ENCODE assay signal across 19 mouse cellular contexts in the genomic region with DNA sequence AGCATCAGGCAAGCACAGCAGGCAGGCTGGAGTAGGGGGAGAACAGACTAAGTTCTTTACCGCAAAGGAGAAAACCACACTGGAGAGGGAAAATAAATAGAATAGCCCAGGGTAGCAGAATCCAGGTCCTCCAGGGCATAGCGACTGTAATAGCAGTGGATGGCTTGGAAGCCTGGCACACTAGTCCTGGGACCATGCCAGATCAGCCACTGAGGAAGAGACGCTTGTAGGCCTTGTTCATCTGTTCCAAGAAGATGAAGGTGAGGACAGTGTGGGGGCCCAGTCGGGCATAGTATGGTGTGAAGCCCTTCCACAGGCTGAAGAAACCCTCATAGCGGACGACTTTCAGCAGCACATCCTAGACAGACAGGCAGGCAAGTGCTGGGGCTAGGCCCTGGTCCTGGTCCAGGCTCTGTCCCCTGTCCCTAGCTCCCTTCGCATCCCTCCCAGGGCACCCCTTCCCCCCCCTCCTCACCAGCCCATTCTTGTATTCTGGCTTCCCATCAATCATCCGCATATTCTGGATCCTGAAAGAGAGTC. TPM values are rescaled to one million over a fixed set of nuclear protein-coding genes. Genes with fewer than 3 reads are reported as not detected.
A peak's percentile ranks its signal among the peaks of the same experiment; 100 is the strongest.
DNase-seq lines count a peak whose midpoint lies in the region; ATAC-seq and TF ChIP-seq lines count a peak whose summit lies in the region.
"Had no signal": no experiment of that assay in that cellular context is flagged by ENCODE, and none has a peak within 500 bp of the region (broad histone marks: within the 10 kb centered on the region; RNA-seq: fewer than 3 reads in every experiment).

No protein-coding gene starts in this region.

- no peak overlapping the region for H3K9ac ChIP-seq in forebrain, embryonic 13.5 days
- H3K9ac ChIP-seq in heart, embryonic 13.5 days, result peak overlapping the region; percentile 95
- H3K9ac ChIP-seq in liver, embryonic 12.5 days, result peak overlapping the region; percentile 87; the same call in 1 of the 2 replicates
- no peak overlapping the region for H3K9ac ChIP-seq in liver, postnatal 0 days (replicated peaks)

- H3K27ac ChIP-seq in forebrain, embryonic 10.5 days, result no peak overlapping the region
- H3K27ac ChIP-seq in forebrain, embryonic 13.5 days, result no peak overlapping the region
- no peak overlapping the region for H3K27ac ChIP-seq in heart, embryonic 13.5 days (replicated peaks)
- no peak overlapping the region for H3K27ac ChIP-seq in liver, embryonic 12.5 days
- no peak overlapping the region for H3K27ac ChIP-seq in liver, postnatal 0 days (ENCODE audit: low read depth)
- peak overlapping the region; percentile 31; the same call in 1 of the 2 replicates for H3K27ac ChIP-seq in limb, embryonic 10.5 days
- H3K27ac ChIP-seq: hindbrain, postnatal 0 days; macrophage had no signal

- DNase-seq in forebrain, embryonic 10.5 days (ENCODE audit: extremely low spot score, low spot score), result no peak
- no peak for DNase-seq in heart, adult 9 months (ENCODE audit: low spot score in 2 of 2)
- DNase-seq in liver, postnatal 0 days, result no peak
- DNase-seq in limb, embryonic 10.5 days (ENCODE audit: low spot score), result no peak
- no peak for DNase-seq in left cerebral cortex, postnatal 10 days (ENCODE audit: extremely low spot score in 1 of 2, low spot score in 2 of 2)
- DNase-seq: B cell, adult 2 months; gastrocnemius, postnatal 25 days; kidney, adult 8-10 months; left cerebral cortex, postnatal 4 days; lung, adult 18-20 months; retina, postnatal 1 day; thymus, adult 18-20 months had no signal

- 94% methylated on average over 8 of the region's 8 CpGs for WGBS in forebrain, embryonic 10.5 days
- WGBS in forebrain, embryonic 13.5 days, result 97% methylated on average over 8 of the region's 8 CpGs
- 92% methylated on average over 8 of the region's 8 CpGs for WGBS in heart, embryonic 13.5 days
- 88% methylated on average over 8 of the region's 8 CpGs for WGBS in liver, embryonic 12.5 days (ENCODE audit: insufficient replicate concordance)
- WGBS in liver, postnatal 0 days (ENCODE audit: insufficient replicate concordance), result 89% methylated on average over 8 of the region's 8 CpGs
- 96% methylated on average over 8 of the region's 8 CpGs for WGBS in limb, embryonic 10.5 days

- peaks cover 48% of the 10 kb centered on the region for H3K36me3 ChIP-seq in forebrain, embryonic 10.5 days (replicated peaks)
- peaks cover 44% of the 10 kb centered on the region for H3K36me3 ChIP-seq in forebrain, embryonic 13.5 days (ENCODE audit: poor library complexity, severe bottlenecking)
- H3K36me3 ChIP-seq in heart, embryonic 13.5 days, result peaks cover 47% of the 10 kb centered on the region
- H3K36me3 ChIP-seq in liver, embryonic 12.5 days, result peaks cover 41% of the 10 kb centered on the region
- peaks cover 24% of the 10 kb centered on the region for H3K36me3 ChIP-seq in liver, postnatal 0 days (replicated peaks; ENCODE audit: insufficient read depth, low read length)
- H3K36me3 ChIP-seq in limb, embryonic 10.5 days, result peaks cover 51% of the 10 kb centered on the region

- ATAC-seq in forebrain, embryonic 13.5 days, result no peak
- no peak for ATAC-seq in heart, embryonic 13.5 days (ENCODE audit: extremely low read depth, insufficient number of reproducible peaks, low FRiP score, low TSS enrichment)
- ATAC-seq in liver, embryonic 12.5 days, result no peak
- no peak for ATAC-seq in liver, postnatal 0 days
- ATAC-seq: hindbrain, postnatal 0 days had no signal

- H3K4me2 ChIP-seq in forebrain, embryonic 13.5 days, result no peak overlapping the region
- no peak overlapping the region; the same call in 1 of the 2 replicates for H3K4me2 ChIP-seq in heart, embryonic 13.5 days
- no peak overlapping the region; the same call in 1 of the 2 replicates for H3K4me2 ChIP-seq in liver, embryonic 12.5 days
- no peak overlapping the region for H3K4me2 ChIP-seq in liver, postnatal 0 days (ENCODE audit: low read depth, low read length)

- TF ChIP-seq CTCF in liver, postnatal 0 days (IDR thresholded peaks at IDR 0.05; ENCODE audit: low read depth), result no peak

- H3K4me3 ChIP-seq in forebrain, embryonic 10.5 days, result 0 out of 2 replicates have a peak overlapping the region, but pooled peaks have one; percentile 84
- H3K4me3 ChIP-seq in forebrain, embryonic 13.5 days, result no peak overlapping the region
- no peak overlapping the region for H3K4me3 ChIP-seq in heart, embryonic 13.5 days
- no peak overlapping the region for H3K4me3 ChIP-seq in liver, embryonic 12.5 days
- H3K4me3 ChIP-seq in liver, postnatal 0 days (ENCODE audit: low read depth, low read length), result no peak overlapping the region
- peak overlapping the region; percentile 80; the same call in 1 of the 2 replicates for H3K4me3 ChIP-seq in limb, embryonic 10.5 days

- intact Hi-C loops in left cerebral cortex, postnatal 10 days (cut with DNase I), result no loop called here

- no peak for TF ChIP-seq EP300 in liver, postnatal 0 days (IDR thresholded peaks at IDR 0.05; ENCODE audit: low read depth)

- peaks cover 39% of the 10 kb centered on the region for H3K4me1 ChIP-seq in forebrain, embryonic 10.5 days
- peaks cover 36% of the 10 kb centered on the region for H3K4me1 ChIP-seq in forebrain, embryonic 13.5 days
- peaks cover 38% of the 10 kb centered on the region for H3K4me1 ChIP-seq in heart, embryonic 13.5 days
- peaks cover 64% of the 10 kb centered on the region for H3K4me1 ChIP-seq in liver, embryonic 12.5 days
- peaks cover 34% of the 10 kb centered on the region for H3K4me1 ChIP-seq in liver, postnatal 0 days (ENCODE audit: insufficient read depth)
- H3K4me1 ChIP-seq in limb, embryonic 10.5 days, result peaks cover 36% of the 10 kb centered on the region

- H3K9me3 ChIP-seq in forebrain, embryonic 10.5 days, result no peaks in the 10 kb centered on the region
- no peaks in the 10 kb centered on the region for H3K9me3 ChIP-seq in forebrain, embryonic 13.5 days (replicated peaks)
- no peaks in the 10 kb centered on the region for H3K9me3 ChIP-seq in heart, embryonic 13.5 days
- H3K9me3 ChIP-seq in liver, embryonic 12.5 days (replicated peaks), result no peaks in the 10 kb centered on the region
- H3K9me3 ChIP-seq in liver, postnatal 0 days (ENCODE audit: low read length), result no peaks in the 10 kb centered on the region
- H3K9me3 ChIP-seq in limb, embryonic 10.5 days (replicated peaks), result no peaks in the 10 kb centered on the region

- no peaks in the 10 kb centered on the region for H3K27me3 ChIP-seq in forebrain, embryonic 10.5 days (ENCODE audit: poor library complexity, severe bottlenecking)
- no peaks in the 10 kb centered on the region for H3K27me3 ChIP-seq in forebrain, embryonic 13.5 days
- no peaks in the 10 kb centered on the region for H3K27me3 ChIP-seq in heart, embryonic 13.5 days (replicated peaks)
- H3K27me3 ChIP-seq in liver, embryonic 12.5 days (replicated peaks), result no peaks in the 10 kb centered on the region
- H3K27me3 ChIP-seq in liver, postnatal 0 days (ENCODE audit: insufficient read depth, low read length), result no peaks in the 10 kb centered on the region
- no peaks in the 10 kb centered on the region for H3K27me3 ChIP-seq in limb, embryonic 10.5 days (ENCODE audit: low read depth, poor library complexity, severe bottlenecking)

RNA-seq across cellular contexts. Expression of a gene that starts 2.4 kb away (rescaled TPM):
- 71.3 and 79.9 TPM in 2 replicates for polyA plus RNA-seq in forebrain, embryonic 10.5 days (2016; fragmentation: Nextera tagmentation; extraction: Ambion mirVana)
- 108 and 119 TPM in 2 replicates for polyA plus RNA-seq in forebrain, embryonic 13.5 days (2015; fragmentation: Nextera tagmentation; extraction: Ambion mirVana)
- 66.3 and 73.8 TPM in 2 replicates for polyA plus RNA-seq in heart, embryonic 13.5 days (2015; fragmentation: Nextera tagmentation; extraction: Ambion mirVana)
- polyA plus RNA-seq in liver, embryonic 12.5 days (2016; fragmentation: Nextera tagmentation; extraction: Ambion mirVana), result 73.6 and 86.1 TPM in 2 replicates
- polyA plus RNA-seq in liver, postnatal 0 days (2015; fragmentation: Nextera tagmentation; extraction: Ambion mirVana), result 54.8 and 55.3 TPM in 2 replicates
- polyA plus RNA-seq in limb, embryonic 10.5 days (2016; fragmentation: Nextera tagmentation; extraction: Ambion mirVana), result 85.0 and 104 TPM in 2 replicates
- 10 to 100 TPM; 62.2 to 62.7 TPM for total RNA-seq in left cerebral cortex, postnatal 10 days (2021)

RNA-seq across cellular contexts. Expression of a gene that starts 2.6 kb away (rescaled TPM):
- 138 TPM in 2 replicates for polyA plus RNA-seq in forebrain, embryonic 10.5 days (2016; fragmentation: Nextera tagmentation; extraction: Ambion mirVana)
- polyA plus RNA-seq in forebrain, embryonic 13.5 days (2015; fragmentation: Nextera tagmentation; extraction: Ambion mirVana), result 156 and 165 TPM in 2 replicates
- polyA plus RNA-seq in heart, embryonic 13.5 days (2015; fragmentation: Nextera tagmentation; extraction: Ambion mirVana), result 234 and 262 TPM in 2 replicates
- polyA plus RNA-seq in liver, embryonic 12.5 days (2016; fragmentation: Nextera tagmentation; extraction: Ambion mirVana), result 77.3 and 83.3 TPM in 2 replicates
- 140 and 143 TPM in 2 replicates for polyA plus RNA-seq in liver, postnatal 0 days (2015; fragmentation: Nextera tagmentation; extraction: Ambion mirVana)
- 136 and 160 TPM in 2 replicates for polyA plus RNA-seq in limb, embryonic 10.5 days (2016; fragmentation: Nextera tagmentation; extraction: Ambion mirVana)
- 100 to 1,000 TPM; 112 to 121 TPM for total RNA-seq in left cerebral cortex, postnatal 10 days (2021)

RNA-seq across cellular contexts. Expression of a gene that starts 5.7 kb away (rescaled TPM):
- 0.56 and 1.00 TPM in 2 replicates for polyA plus RNA-seq in forebrain, embryonic 10.5 days (2016; fragmentation: Nextera tagmentation; extraction: Ambion mirVana)
- 0.15 and 0.30 TPM in 2 replicates for polyA plus RNA-seq in forebrain, embryonic 13.5 days (2015; fragmentation: Nextera tagmentation; extraction: Ambion mirVana)
- polyA plus RNA-seq in heart, embryonic 13.5 days (2015; fragmentation: Nextera tagmentation; extraction: Ambion mirVana), result 0.86 and 1.0 TPM in 2 replicates
- 5.5 and 5.6 TPM in 2 replicates for polyA plus RNA-seq in liver, embryonic 12.5 days (2016; fragmentation: Nextera tagmentation; extraction: Ambion mirVana)
- polyA plus RNA-seq in liver, postnatal 0 days (2015; fragmentation: Nextera tagmentation; extraction: Ambion mirVana), result 3.5 and 4.1 TPM in 2 replicates
- 0.18 and 0.75 TPM in 2 replicates for polyA plus RNA-seq in limb, embryonic 10.5 days (2016; fragmentation: Nextera tagmentation; extraction: Ambion mirVana)
- not detected for total RNA-seq in left cerebral cortex, postnatal 10 days (2021)
- total RNA-seq: gastrocnemius, postnatal 25 days; hindbrain, postnatal 0 days; layer of hippocampus, postnatal 25 days had no signal
- polyA plus RNA-seq: large intestine, adult 2 months had no signal

RNA-seq across cellular contexts. Expression of a gene that starts 9.8 kb away (rescaled TPM):
- 1,843 and 1,871 TPM in 2 replicates for polyA plus RNA-seq in forebrain, embryonic 10.5 days (2016; fragmentation: Nextera tagmentation; extraction: Ambion mirVana)
- polyA plus RNA-seq in forebrain, embryonic 13.5 days (2015; fragmentation: Nextera tagmentation; extraction: Ambion mirVana), result 919 and 977 TPM in 2 replicates
- 1,587 and 1,588 TPM in 2 replicates for polyA plus RNA-seq in heart, embryonic 13.5 days (2015; fragmentation: Nextera tagmentation; extraction: Ambion mirVana)
- 1,519 and 1,532 TPM in 2 replicates for polyA plus RNA-seq in liver, embryonic 12.5 days (2016; fragmentation: Nextera tagmentation; extraction: Ambion mirVana)
- polyA plus RNA-seq in liver, postnatal 0 days (2015; fragmentation: Nextera tagmentation; extraction: Ambion mirVana), result 918 and 940 TPM in 2 replicates
- polyA plus RNA-seq in limb, embryonic 10.5 days (2016; fragmentation: Nextera tagmentation; extraction: Ambion mirVana), result 2,132 and 2,568 TPM in 2 replicates
- total RNA-seq in left cerebral cortex, postnatal 10 days (2021), result 100 to 1,000 TPM; 286 to 295 TPM

RNA-seq across cellular contexts. Expression of a gene that starts 12.4 kb away (rescaled TPM):
- 33.4 and 44.7 TPM in 2 replicates for polyA plus RNA-seq in forebrain, embryonic 10.5 days (2016; fragmentation: Nextera tagmentation; extraction: Ambion mirVana)
- polyA plus RNA-seq in forebrain, embryonic 13.5 days (2015; fragmentation: Nextera tagmentation; extraction: Ambion mirVana), result 7.1 and 7.4 TPM in 2 replicates
- polyA plus RNA-seq in heart, embryonic 13.5 days (2015; fragmentation: Nextera tagmentation; extraction: Ambion mirVana), result 273 and 322 TPM in 2 replicates
- 6.7 and 7.6 TPM in 2 replicates for polyA plus RNA-seq in liver, embryonic 12.5 days (2016; fragmentation: Nextera tagmentation; extraction: Ambion mirVana)
- 4.0 and 21.3 TPM in 2 replicates for polyA plus RNA-seq in liver, postnatal 0 days (2015; fragmentation: Nextera tagmentation; extraction: Ambion mirVana)
- 67.8 and 75.6 TPM in 2 replicates for polyA plus RNA-seq in limb, embryonic 10.5 days (2016; fragmentation: Nextera tagmentation; extraction: Ambion mirVana)
- 10 to 100 TPM in 1 of 2 experiments, 1 to 10 TPM in 1; 9.2 to 10.9 TPM for total RNA-seq in left cerebral cortex, postnatal 10 days (2021)

Comparison
In these comparisons a context has a peak if more than half of its experiments do, and no peak if none do; other contexts are left out.
1. H3K4me3 ChIP-seq: peak in forebrain, embryonic 10.5 days (single experiment) and limb, embryonic 10.5 days (single experiment); none in forebrain, embryonic 13.5 days (single experiment), heart, embryonic 13.5 days (single experiment), liver, embryonic 12.5 days (single experiment) and liver, postnatal 0 days (single experiment).
2. H3K9ac ChIP-seq: peak in heart, embryonic 13.5 days (single experiment) and liver, embryonic 12.5 days (single experiment); none in forebrain, embryonic 13.5 days (single experiment) and liver, postnatal 0 days (single experiment).